Mouse (Mus musculus): ENCODE results near the gene Gas7.

- TF ChIP-seq CTCF (IDR thresholded peaks at IDR 0.05; ENCODE audit: low read depth, low read length) (no peak), GATA1 (IDR thresholded peaks at IDR 0.05; ENCODE audit: borderline replicate concordance, low read length) (no peak), POLR2AphosphoS5 (IDR thresholded peaks at IDR 0.05; ENCODE audit: insufficient replicate concordance, low read depth, low read length) (no peak), TAL1 (conservative IDR thresholded peaks at IDR 0.05; ENCODE audit: low read depth, low read length) (no peak)
Observed at GRCm38 (mm10) chr11:67649971-67650707, 194.9 kb downstream of the Gas7 start.

Measured in G1E (cell line).